20 mouse cellular contexts compared by ENCODE assay signal in the genomic region with DNA sequence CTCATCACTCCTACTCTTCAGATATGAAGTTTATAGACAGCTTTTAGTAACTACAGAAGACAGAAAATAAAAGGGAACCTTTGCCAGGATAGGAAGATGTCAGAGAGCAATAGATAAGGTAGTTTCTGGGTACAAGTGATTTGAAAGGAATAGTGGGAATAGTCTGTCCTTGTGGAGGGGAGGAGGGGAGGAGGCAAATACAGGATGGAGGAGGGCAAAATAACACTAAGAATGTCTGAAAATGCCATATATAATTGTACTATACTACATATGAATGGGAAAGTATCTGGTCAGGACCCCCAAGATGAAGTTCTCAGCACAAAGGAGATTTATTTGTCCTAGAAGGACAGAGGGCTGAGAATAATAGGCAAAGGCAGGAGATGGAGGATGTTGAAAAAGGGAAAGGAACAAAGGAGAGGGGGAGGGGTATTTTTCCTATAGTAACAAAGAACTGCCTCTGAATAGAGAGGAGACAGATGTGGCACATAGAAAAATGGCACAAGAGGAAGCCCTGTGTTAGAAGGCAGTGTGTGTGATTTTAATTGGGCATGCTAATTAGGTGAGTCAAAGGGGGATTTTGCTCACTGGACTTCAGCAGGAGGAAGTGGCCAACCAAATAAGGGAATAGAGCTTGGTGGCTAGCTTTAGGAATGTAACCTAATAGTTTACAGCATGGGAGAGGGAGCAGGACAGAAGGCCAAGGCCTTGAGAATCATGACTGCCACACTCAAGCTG. TPM values are rescaled to one million over a fixed set of nuclear protein-coding genes. Genes with fewer than 3 reads are reported as not detected.
DNase-seq lines count a peak whose midpoint lies in the region; ATAC-seq and TF ChIP-seq lines count a peak whose summit lies in the region.
"Had no signal": no experiment of that assay in that cellular context is flagged by ENCODE, and none has a peak within 500 bp of the region (broad histone marks: within the 10 kb centered on the region; RNA-seq: fewer than 3 reads in every experiment).

No protein-coding gene starts in this region.

- peaks cover 9% of the 10 kb centered on the region; the same call in 1 of the 2 replicates for H3K4me1 ChIP-seq in hindbrain, embryonic 10.5 days (replicated peaks)
- no peaks in the 10 kb centered on the region for H3K4me1 ChIP-seq in hindbrain, embryonic 16.5 days (ENCODE audit: control insufficient read depth, insufficient read depth, low read depth, low read length)
- 0 out of 2 replicates have a peak, but pooled peaks cover 8% of the 10 kb centered on the region for H3K4me1 ChIP-seq in midbrain, embryonic 13.5 days (replicated peaks)
- H3K4me1 ChIP-seq in kidney, adult 2 months (ENCODE audit: control insufficient read depth, insufficient read depth, low read length): no peaks in the 10 kb centered on the region
- H3K4me1 ChIP-seq: embryonic facial prominence, embryonic 12.5 days; heart, embryonic 13.5 days; intestine, embryonic 15.5 days; kidney, embryonic 15.5 days had no signal

- ATAC-seq in hindbrain, embryonic 16.5 days: no peak
- ATAC-seq in midbrain, embryonic 13.5 days: peak; percentile 63; the same call in 1 of the 2 replicates
- ATAC-seq: activated CD4-positive, CD25-positive, alpha-beta regulatory T cell, adult 4 months; intestine, embryonic 15.5 days; liver, postnatal 0 days; Patski had no signal

- peaks cover 13% of the 10 kb centered on the region; the same call in 1 of the 2 replicates for H3K9me3 ChIP-seq in hindbrain, embryonic 10.5 days
- H3K9me3 ChIP-seq in hindbrain, embryonic 16.5 days (ENCODE audit: control insufficient read depth, low read length): peaks cover 2% of the 10 kb centered on the region; the same call in 1 of the 2 replicates
- peaks cover 7% of the 10 kb centered on the region; the same call in 1 of the 2 replicates for H3K9me3 ChIP-seq in midbrain, embryonic 13.5 days
- H3K9me3 ChIP-seq: heart, embryonic 13.5 days; intestine, embryonic 15.5 days; kidney, embryonic 15.5 days had no signal

- peak overlapping the region; percentile 66 for H3K27ac ChIP-seq in hindbrain, embryonic 10.5 days
- H3K27ac ChIP-seq in hindbrain, embryonic 16.5 days (ENCODE audit: low read depth, low read length): no peak overlapping the region
- H3K27ac ChIP-seq in midbrain, embryonic 13.5 days: peak overlapping the region; percentile 53
- H3K27ac ChIP-seq in kidney, adult 2 months (ENCODE audit: insufficient read depth, low read depth, low read length): no peak overlapping the region
- H3K27ac ChIP-seq: embryonic facial prominence, embryonic 12.5 days; heart, embryonic 13.5 days; intestine, embryonic 15.5 days; kidney, embryonic 15.5 days had no signal

- DNase-seq in hindbrain, embryonic 10.5 days (ENCODE audit: low spot score): no peak
- DNase-seq in 416B (ENCODE audit: low read depth): peak; percentile 4
- peak; percentile 66 for DNase-seq in embryo, embryonic 10.5 days (ENCODE audit: low spot score)
- no peak for DNase-seq in adrenal gland, adult 8-10 months
- DNase-seq in kidney, adult 2 months: no peak
- DNase-seq: cerebellum, adult 9-11 months; heart, postnatal 36 days; liver; liver, postnatal 0 days; lung, postnatal 14 days; thymus, adult 2 months had no signal

- H3K4me3 ChIP-seq in hindbrain, embryonic 10.5 days: no peak overlapping the region
- no peak overlapping the region for H3K4me3 ChIP-seq in hindbrain, embryonic 16.5 days (ENCODE audit: low read length)
- no peak overlapping the region for H3K4me3 ChIP-seq in midbrain, embryonic 13.5 days (replicated peaks)
- H3K4me3 ChIP-seq in kidney, adult 2 months (ENCODE audit: insufficient read depth, low read depth, low read length): no peak overlapping the region
- H3K4me3 ChIP-seq: embryonic facial prominence, embryonic 12.5 days; heart, embryonic 13.5 days; intestine, embryonic 15.5 days; kidney, embryonic 15.5 days had no signal

- H3K4me2 ChIP-seq in hindbrain, embryonic 16.5 days (ENCODE audit: low read length): no peak overlapping the region
- no peak overlapping the region for H3K4me2 ChIP-seq in midbrain, embryonic 13.5 days (replicated peaks)
- H3K4me2 ChIP-seq: embryonic facial prominence, embryonic 12.5 days; heart, embryonic 13.5 days; intestine, embryonic 15.5 days; kidney, embryonic 15.5 days had no signal

- H3K36me3 ChIP-seq in hindbrain, embryonic 10.5 days: no peaks in the 10 kb centered on the region
- H3K36me3 ChIP-seq in hindbrain, embryonic 16.5 days (ENCODE audit: control insufficient read depth, insufficient read depth, low read length): no peaks in the 10 kb centered on the region
- no peaks in the 10 kb centered on the region for H3K36me3 ChIP-seq in midbrain, embryonic 13.5 days
- no peaks in the 10 kb centered on the region for H3K36me3 ChIP-seq in kidney, adult 2 months (ENCODE audit: control insufficient read depth, insufficient read depth, low read length)
- H3K36me3 ChIP-seq: embryonic facial prominence, embryonic 12.5 days; heart, embryonic 13.5 days; intestine, embryonic 15.5 days; kidney, embryonic 15.5 days had no signal

- TF ChIP-seq CTCF in kidney, adult 2 months (conservative IDR thresholded peaks at IDR 0.05; ENCODE audit: insufficient read depth, insufficient read length, low read depth, low read length): no peak

- no peaks in the 10 kb centered on the region for H3K27me3 ChIP-seq in hindbrain, embryonic 10.5 days (ENCODE audit: insufficient read depth, poor library complexity, severe bottlenecking)
- no peaks in the 10 kb centered on the region for H3K27me3 ChIP-seq in hindbrain, embryonic 16.5 days (replicated peaks; ENCODE audit: control insufficient read depth, insufficient read depth, low read length)
- H3K27me3 ChIP-seq in midbrain, embryonic 13.5 days: no peaks in the 10 kb centered on the region
- H3K27me3 ChIP-seq in kidney, adult 2 months (replicated peaks; ENCODE audit: control insufficient read depth, insufficient read depth, low read length): no peaks in the 10 kb centered on the region
- H3K27me3 ChIP-seq: embryonic facial prominence, embryonic 12.5 days; heart, embryonic 13.5 days; intestine, embryonic 15.5 days; kidney, embryonic 15.5 days had no signal

- TF ChIP-seq POLR2A in kidney, adult 2 months (IDR thresholded peaks at IDR 0.05; ENCODE audit: low read depth, low read length): no peak

- H3K9ac ChIP-seq in hindbrain, embryonic 16.5 days (ENCODE audit: low read depth, low read length): no peak overlapping the region
- no peak overlapping the region for H3K9ac ChIP-seq in midbrain, embryonic 13.5 days (replicated peaks)
- H3K9ac ChIP-seq: embryonic facial prominence, embryonic 12.5 days; heart, embryonic 13.5 days; intestine, embryonic 15.5 days; kidney, embryonic 15.5 days; liver, postnatal 0 days had no signal

RNA-seq across cellular contexts. Expression of a gene that starts 18.7 kb away (rescaled TPM):
- polyA plus RNA-seq in hindbrain, embryonic 10.5 days (2016; fragmentation: Nextera tagmentation; extraction: Ambion mirVana): 81.5 and 99.4 TPM in 2 replicates
- polyA plus RNA-seq in hindbrain, embryonic 16.5 days (2015; fragmentation: Nextera tagmentation; extraction: Ambion mirVana): 8.3 and 9.8 TPM in 2 replicates
- polyA plus RNA-seq in midbrain, embryonic 13.5 days (2015; fragmentation: Nextera tagmentation; extraction: Ambion mirVana): 33.4 and 38.8 TPM in 2 replicates
- 1 to 10 TPM; 1.1 to 2.0 (median 1.6) TPM for total RNA-seq in adrenal gland, adult 8-10 months (2022)
- 0.30 and 0.35 TPM in 2 replicates for polyA plus RNA-seq in kidney, adult 2 months (2012; rRNA removed)
- total RNA-seq: neutrophil, adult 5-6 weeks had no signal

RNA-seq across cellular contexts. Expression of a gene that starts 25.7 kb away (rescaled TPM):
- polyA plus RNA-seq in hindbrain, embryonic 10.5 days (2016; fragmentation: Nextera tagmentation; extraction: Ambion mirVana): 15.4 and 15.5 TPM in 2 replicates
- 21.1 and 23.8 TPM in 2 replicates for polyA plus RNA-seq in hindbrain, embryonic 16.5 days (2015; fragmentation: Nextera tagmentation; extraction: Ambion mirVana)
- 23.5 and 26.4 TPM in 2 replicates for polyA plus RNA-seq in midbrain, embryonic 13.5 days (2015; fragmentation: Nextera tagmentation; extraction: Ambion mirVana)
- 1 to 10 TPM; 1.3 to 2.6 (median 1.8) TPM for total RNA-seq in adrenal gland, adult 8-10 months (2022)
- polyA plus RNA-seq in kidney, adult 2 months (2012; rRNA removed): 0.56 and 0.77 TPM in 2 replicates
- total RNA-seq: neutrophil, adult 5-6 weeks had no signal

Comparison
In these comparisons a context has a peak if more than half of its experiments do, and no peak if none do; other contexts are left out.
1. H3K27ac ChIP-seq: peak in hindbrain, embryonic 10.5 days (single experiment) and midbrain, embryonic 13.5 days (single experiment); none in hindbrain, embryonic 16.5 days (single experiment) and kidney, adult 2 months (single experiment).
2. DNase-seq: peak in 416B (single experiment) and embryo, embryonic 10.5 days (single experiment); none in hindbrain, embryonic 10.5 days (single experiment), adrenal gland, adult 8-10 months (single experiment) and kidney, adult 2 months (single experiment).